Mouse (Mus musculus): ENCODE data around the gene Wif1. TPM values are rescaled to one million over a fixed set of nuclear protein-coding genes. Genes with fewer than 3 reads are reported as not detected.
A peak's percentile ranks its signal among the peaks of the same experiment; 100 is the strongest.

Wif1 gene
- total and polyA plus RNA-seq, 2 experiments from 2014 or later, result 6.0 to 6.1 TPM

DNA sequence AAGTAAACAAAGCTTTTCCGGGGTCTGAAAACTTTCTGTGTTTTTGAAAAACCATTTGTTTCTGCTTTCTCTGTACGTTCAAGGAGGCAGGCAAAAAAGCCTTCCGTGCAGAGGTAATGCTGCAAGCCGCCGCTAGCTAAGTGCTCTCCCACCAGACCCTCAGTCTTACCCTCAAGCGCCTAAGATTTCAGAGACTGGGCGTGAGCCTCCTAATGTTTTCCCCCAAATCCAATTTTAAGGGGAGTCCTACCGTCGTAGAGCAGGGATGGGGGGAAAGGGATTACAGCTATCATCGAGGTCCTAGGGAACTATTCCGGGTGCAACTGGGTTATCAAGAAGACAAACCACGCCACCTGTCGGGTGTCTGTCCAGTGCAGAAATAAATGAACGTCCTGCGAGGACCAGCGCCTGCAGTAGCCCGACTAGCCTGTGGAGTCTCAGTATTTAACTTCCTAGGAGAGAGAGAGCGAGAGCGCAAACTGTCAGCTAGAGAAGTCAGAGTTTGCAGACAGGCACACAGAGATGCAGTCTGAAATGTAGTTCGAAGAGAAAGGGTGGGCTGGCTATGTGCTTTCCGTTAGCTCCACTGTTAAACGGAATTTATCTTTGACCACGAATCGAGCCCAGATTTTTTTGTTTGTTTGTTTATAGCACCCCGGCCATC, 500 bp upstream of the Wif1 start:
- no peaks in the 10 kb centered on the region; the same call in 1 of the 2 replicates for H3K4me1 ChIP-seq (ENCODE audit: insufficient read depth)
- H3K9me3 ChIP-seq (ENCODE audit: low read length), result no peaks in the 10 kb centered on the region
- peaks cover 14% of the 10 kb centered on the region for H3K27me3 ChIP-seq (ENCODE audit: insufficient read depth, low read length)
- no peaks in the 10 kb centered on the region for H3K36me3 ChIP-seq (ENCODE audit: insufficient read depth)
- H3K27ac ChIP-seq (ENCODE audit: low read depth, low read length), result no peak overlapping the region
- 0 out of 2 replicates have a peak overlapping the region, but pooled peaks have one; percentile 37 for H3K9ac ChIP-seq
- WGBS, result under 1% methylated on average over 25 of the region's 25 CpGs
- ATAC-seq (peak; percentile 75), DNase-seq (peak; percentile 70)
- peak overlapping the region; percentile 45 for H3K4me3 ChIP-seq (ENCODE audit: low read depth, low read length)
- peak overlapping the region; percentile 95 for H3K4me2 ChIP-seq (ENCODE audit: low read depth)
- TF ChIP-seq CTCF (IDR thresholded peaks at IDR 0.05; ENCODE audit: low read depth), result peak; percentile 57

DNA sequence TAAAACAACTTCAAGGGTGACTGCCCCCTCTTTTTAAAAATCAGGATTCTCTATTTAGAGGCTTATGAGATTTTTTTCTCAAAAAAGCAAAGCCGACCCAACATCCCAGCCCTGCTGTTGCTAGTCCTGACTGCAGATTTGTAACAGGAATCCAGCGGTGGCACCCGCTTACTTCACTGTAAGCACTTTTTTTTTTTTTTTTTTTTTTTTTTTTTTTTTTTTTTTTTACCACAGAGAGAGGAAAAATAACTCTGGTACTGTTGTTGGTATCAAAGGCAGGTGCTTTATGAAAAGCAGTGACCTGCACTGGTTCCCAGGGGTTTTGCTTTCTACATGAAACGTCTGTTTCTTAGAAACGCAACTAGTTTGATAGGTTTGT, 798 bp downstream of the Wif1 start:
- no peak for TF ChIP-seq CTCF (IDR thresholded peaks at IDR 0.05; ENCODE audit: low read depth)
- no peak overlapping the region for H3K27ac ChIP-seq (ENCODE audit: low read depth, low read length)
- no peak overlapping the region for H3K9ac ChIP-seq
- peak overlapping the region; percentile 95 for H3K4me2 ChIP-seq (ENCODE audit: low read depth)
- no peaks in the 10 kb centered on the region for H3K36me3 ChIP-seq (ENCODE audit: insufficient read depth)
- peaks cover 14% of the 10 kb centered on the region for H3K27me3 ChIP-seq (ENCODE audit: insufficient read depth, low read length)
- no peak for DNase-seq
- H3K9me3 ChIP-seq (ENCODE audit: low read length), result no peaks in the 10 kb centered on the region
- H3K4me3 ChIP-seq (ENCODE audit: low read depth, low read length), result peak overlapping the region; percentile 45
- no peak for ATAC-seq
- WGBS, result 13% methylated on average over 5 of the region's 5 CpGs
- H3K4me1 ChIP-seq (ENCODE audit: insufficient read depth), result no peaks in the 10 kb centered on the region; the same call in 1 of the 2 replicates

DNA sequence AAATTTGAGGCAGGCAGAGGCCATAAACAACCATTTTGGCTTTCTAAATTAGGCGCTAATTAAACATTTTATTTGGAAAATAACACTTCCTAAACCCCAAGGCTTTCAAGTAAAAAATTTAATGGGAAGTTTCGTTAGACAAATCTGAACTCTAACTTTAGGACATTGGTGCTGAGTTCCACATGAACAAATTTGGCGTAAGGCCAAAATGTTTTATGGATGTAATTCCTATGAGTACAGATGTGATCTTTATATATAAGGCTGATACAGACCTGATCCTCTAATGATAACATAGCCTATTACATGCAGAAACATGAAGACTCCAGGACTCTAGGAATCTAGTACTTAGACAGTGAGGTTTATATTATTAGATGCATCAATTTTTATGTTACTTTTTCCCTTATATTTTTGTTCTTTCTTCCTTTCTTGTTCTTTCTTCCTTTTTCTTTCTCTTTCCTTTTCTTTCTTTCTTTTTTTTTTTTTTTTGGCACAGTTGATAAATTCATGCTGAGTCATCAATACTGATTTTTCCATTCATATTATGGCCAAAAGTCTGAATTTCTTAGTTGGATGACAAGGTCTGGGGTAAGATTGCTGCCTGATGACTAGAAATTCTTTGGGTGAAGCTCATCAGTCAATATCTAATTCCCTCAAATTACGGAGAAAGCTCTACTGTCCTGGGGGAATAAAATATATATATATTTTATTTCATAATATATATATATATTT, 5.0 kb downstream of the Wif1 start:
- Histone ChIP-seq H3K4me3 (ENCODE audit: low read depth, low read length) (no peak overlapping the region), H3K9me3 (ENCODE audit: low read length) (no peaks in the 10 kb centered on the region), H3K36me3 (ENCODE audit: insufficient read depth) (no peaks in the 10 kb centered on the region), H3K27me3 (ENCODE audit: insufficient read depth, low read length) (peaks cover 7% of the 10 kb centered on the region; the same call in 1 of the 2 replicates), H3K4me1 (ENCODE audit: insufficient read depth) (no peaks in the 10 kb centered on the region), H3K4me2 (ENCODE audit: low read depth) (no peak overlapping the region), H3K9ac (no peak overlapping the region), H3K27ac (ENCODE audit: low read depth, low read length) (no peak overlapping the region)
- ATAC-seq, result no peak
- DNase-seq, result no peak
- TF ChIP-seq CTCF (IDR thresholded peaks at IDR 0.05; ENCODE audit: low read depth), result no peak
- 76% methylated on average over 4 of the region's 4 CpGs for WGBS

DNA sequence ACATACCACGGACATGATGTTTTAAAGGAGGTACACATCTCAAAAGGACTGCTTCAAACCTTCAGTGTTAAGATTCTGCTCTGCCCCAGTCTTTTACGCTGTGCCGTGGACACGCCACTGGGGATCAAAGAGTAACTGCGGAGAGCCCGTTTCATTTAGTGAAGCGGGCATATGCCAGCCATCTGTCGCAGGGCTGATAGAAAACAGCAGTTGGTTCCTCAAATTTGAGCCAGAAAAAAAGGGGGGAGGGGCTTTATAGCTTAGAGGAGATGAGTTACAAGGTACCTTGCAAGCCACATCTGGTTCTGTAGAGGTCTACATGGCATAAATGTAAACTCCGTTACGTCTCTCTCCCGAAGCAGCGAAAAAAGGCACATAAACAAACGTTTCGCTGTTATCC, 7.2 kb downstream of the Wif1 start:
- DNase-seq (no peak), ATAC-seq (no peak)
- Histone ChIP-seq H3K9me3 (ENCODE audit: low read length) (no peaks in the 10 kb centered on the region), H3K9ac (no peak overlapping the region), H3K4me2 (ENCODE audit: low read depth) (no peak overlapping the region), H3K27ac (ENCODE audit: low read depth, low read length) (no peak overlapping the region), H3K4me1 (ENCODE audit: insufficient read depth) (no peaks in the 10 kb centered on the region), H3K4me3 (ENCODE audit: low read depth, low read length) (no peak overlapping the region), H3K36me3 (ENCODE audit: insufficient read depth) (no peaks in the 10 kb centered on the region), H3K27me3 (ENCODE audit: insufficient read depth, low read length) (no peaks in the 10 kb centered on the region)
- 60% methylated on average over 14 of the region's 14 CpGs for WGBS
- TF ChIP-seq CTCF (IDR thresholded peaks at IDR 0.05; ENCODE audit: low read depth), result no peak

DNA sequence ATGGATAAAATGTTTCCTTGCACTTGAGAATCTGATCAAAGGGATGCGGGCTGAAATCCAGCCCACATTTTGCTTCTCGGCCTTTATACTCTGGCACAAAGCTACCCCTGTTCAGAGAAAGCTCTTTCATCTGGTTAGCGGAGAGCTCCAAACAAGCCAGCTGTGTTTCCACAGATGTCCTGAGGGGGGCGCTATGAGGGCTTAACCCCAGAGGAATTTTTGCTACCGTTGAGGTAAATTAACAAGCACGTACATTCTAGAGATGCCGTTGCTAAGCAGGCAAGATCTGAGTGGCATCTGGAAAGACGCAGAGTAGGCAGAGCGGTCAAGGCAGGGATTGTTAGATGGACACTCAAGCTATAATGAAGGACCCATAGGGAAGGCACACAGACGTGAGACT, 13.7 kb downstream of the Wif1 start:
- Histone ChIP-seq H3K4me2 (ENCODE audit: low read depth) (no peak overlapping the region), H3K27ac (ENCODE audit: low read depth, low read length) (no peak overlapping the region), H3K27me3 (ENCODE audit: insufficient read depth, low read length) (no peaks in the 10 kb centered on the region), H3K9me3 (ENCODE audit: low read length) (no peaks in the 10 kb centered on the region), H3K9ac (no peak overlapping the region), H3K4me1 (ENCODE audit: insufficient read depth) (no peaks in the 10 kb centered on the region), H3K36me3 (ENCODE audit: insufficient read depth) (no peaks in the 10 kb centered on the region), H3K4me3 (ENCODE audit: low read depth, low read length) (no peak overlapping the region)
- no peak for TF ChIP-seq CTCF (IDR thresholded peaks at IDR 0.05; ENCODE audit: low read depth)
- no peak for DNase-seq
- WGBS, result 71% methylated on average over 10 of the region's 10 CpGs
- ATAC-seq, result no peak

DNA sequence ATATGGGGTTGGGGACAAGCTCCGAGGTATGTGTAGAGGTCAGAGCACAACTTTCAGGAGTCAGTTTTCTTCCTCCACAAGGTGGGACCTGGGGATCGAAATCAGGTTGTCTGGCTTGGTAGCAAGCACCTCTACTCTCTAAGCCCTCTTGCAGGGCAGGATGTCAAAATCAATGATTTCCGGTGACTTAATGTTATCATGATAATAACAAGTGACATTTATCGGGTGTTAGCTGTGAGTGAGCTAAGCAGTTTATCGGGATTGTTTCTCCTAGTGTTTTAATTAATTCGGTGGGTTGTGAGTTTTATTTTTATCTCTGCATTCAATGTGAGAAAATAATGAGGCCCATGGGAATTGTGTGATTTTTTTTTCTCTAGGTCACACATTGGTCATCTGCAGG, 18.3 kb downstream of the Wif1 start:
- Histone ChIP-seq H3K27me3 (ENCODE audit: insufficient read depth, low read length) (no peaks in the 10 kb centered on the region), H3K27ac (ENCODE audit: low read depth, low read length) (no peak overlapping the region), H3K4me1 (ENCODE audit: insufficient read depth) (0 out of 2 replicates have a peak, but pooled peaks cover 9% of the 10 kb centered on the region), H3K9me3 (ENCODE audit: low read length) (no peaks in the 10 kb centered on the region), H3K36me3 (ENCODE audit: insufficient read depth) (no peaks in the 10 kb centered on the region), H3K9ac (no peak overlapping the region), H3K4me3 (ENCODE audit: low read depth, low read length) (no peak overlapping the region), H3K4me2 (ENCODE audit: low read depth) (no peak overlapping the region)
- TF ChIP-seq CTCF (IDR thresholded peaks at IDR 0.05; ENCODE audit: low read depth), result no peak
- no peak for ATAC-seq
- no peak for DNase-seq
- WGBS, result 91% methylated on average over 6 of the region's 6 CpGs

Measured in forebrain, postnatal 0 days (tissue).